Comparison of ENCODE assay signal across 9 mouse cellular contexts in the genomic region with DNA sequence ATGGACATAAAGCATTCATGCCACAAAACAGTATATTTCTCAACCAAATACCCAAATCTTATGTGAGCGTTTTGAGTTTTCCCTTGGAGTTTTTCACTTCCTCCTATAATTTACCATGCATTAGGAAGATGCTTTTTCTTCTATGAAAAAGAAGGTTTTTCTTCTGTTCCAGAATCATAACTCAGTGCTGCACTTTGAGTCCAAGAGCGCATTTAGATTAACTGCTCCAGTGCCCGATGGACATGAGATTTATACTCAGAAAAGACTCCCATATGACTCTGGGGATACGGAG.
"Had no signal": no experiment of that assay in that cellular context is flagged by ENCODE, and none has a peak within 500 bp of the region (broad histone marks: within the 10 kb centered on the region; RNA-seq: fewer than 3 reads in every experiment).

No protein-coding gene starts in this region.

- H3K9me3 ChIP-seq: limb, embryonic 10.5 days; liver, embryonic 15.5 days; midbrain, embryonic 12.5 days had no signal

- ATAC-seq: intestine, postnatal 0 days had no signal

- DNase-seq: thymus, postnatal 36 days had no signal

- H3K27me3 ChIP-seq: liver, embryonic 15.5 days; megakaryocyte, embryonic 14.5 days; midbrain, embryonic 12.5 days had no signal

- H3K4me1 ChIP-seq: liver, embryonic 15.5 days; megakaryocyte, embryonic 14.5 days had no signal

- H3K4me2 ChIP-seq: liver, embryonic 11.5 days; liver, embryonic 15.5 days; lung, embryonic 14.5 days; midbrain, embryonic 12.5 days had no signal

- H3K4me3 ChIP-seq: limb, embryonic 10.5 days; liver, embryonic 15.5 days; megakaryocyte, embryonic 14.5 days; midbrain, embryonic 12.5 days had no signal

- H3K27ac ChIP-seq: limb, embryonic 10.5 days; liver, embryonic 15.5 days; macrophage had no signal

- H3K9ac ChIP-seq: liver, embryonic 15.5 days; lung, embryonic 14.5 days; midbrain, embryonic 12.5 days had no signal

- H3K36me3 ChIP-seq: liver, embryonic 15.5 days; midbrain, embryonic 12.5 days had no signal
